Mouse (Mus musculus) midbrain, postnatal 0 days (tissue): ENCODE measurements around the gene Cep63. TPM values are rescaled to one million over a fixed set of nuclear protein-coding genes. Genes with fewer than 3 reads are reported as not detected.

Experiments
- ATAC-seq: fragments of 200-750 bp; cut with Nextera tagmentation; 2 replicates; pipeline ENCODE4 v1.8.0; 2017; ENCODE audit warnings: moderate number of reproducible peaks, mild to moderate bottlenecking, moderate TSS enrichment, moderate library complexity; ENCODE audit not compliant: low FRiP score
- DNase-seq: peaks from one replicate; pipeline ENCODE4 v3.0.0-alpha.2; 2015; ENCODE audit warnings: low spot score
- H3K27ac ChIP-seq: fragments of 300-500 bp; sonication (generic); 2 replicates; pipeline ENCODE4 v1.5.1; 2014; ENCODE audit warnings: low read depth, mild to moderate bottlenecking, low read length, mixed read lengths
- H3K27me3 ChIP-seq: fragments of 300-500 bp; sonication (generic); 2 replicates; pipeline ENCODE4 v1.6.1; 2014; ENCODE audit warnings: low read length, control low read depth, mixed read lengths; ENCODE audit not compliant: insufficient read depth
- H3K36me3 ChIP-seq: fragments of 300-500 bp; sonication (generic); 2 replicates; pipeline ENCODE4 v1.6.1; 2014; ENCODE audit warnings: low read length, control low read depth, mixed read lengths; ENCODE audit not compliant: insufficient read depth
- H3K4me1 ChIP-seq: fragments of 300-500 bp; sonication (generic); 2 replicates; pipeline ENCODE4 v1.6.1; 2014; ENCODE audit warnings: mild to moderate bottlenecking, control low read depth, antibody characterized with exemption, low read length, mixed read lengths; ENCODE audit not compliant: insufficient read depth
- H3K4me2 ChIP-seq: fragments of 300-500 bp; sonication (generic); 2 replicates; pipeline ENCODE4 v1.6.1; 2014; ENCODE audit warnings: low read depth, mild to moderate bottlenecking, low read length, mixed read lengths; ENCODE audit not compliant: poor library complexity, severe bottlenecking
- H3K4me3 ChIP-seq: fragments of 300-500 bp; sonication (generic); 2 replicates; pipeline ENCODE4 v1.5.1; 2014; ENCODE audit warnings: low read depth, mild to moderate bottlenecking, low read length, moderate library complexity
- H3K9ac ChIP-seq: fragments of 300-500 bp; sonication (generic); replicated peaks from 2 replicates; pipeline ENCODE4 v1.6.1; 2014; ENCODE audit warnings: mild to moderate bottlenecking, low read length, moderate library complexity, mixed read lengths; ENCODE audit not compliant: poor library complexity, severe bottlenecking
- H3K9me3 ChIP-seq: fragments of 300-500 bp; sonication (generic); 2 replicates; pipeline ENCODE4 v1.6.1; 2016; ENCODE audit warnings: low read length, control low read depth
- CTCF ChIP-seq: IDR thresholded peaks from 2 replicates; pipeline ENCODE4 v1.5.1; 2016; ENCODE audit warnings: antibody characterized with exemption, mild to moderate bottlenecking
- WGBS: fragments of 180-500 bp; shearing (Covaris S2); extraction: QIAGEN DNeasy Blood & Tissue Kit; methylation state at CpG from one replicate; pipeline ENCODE4 v1.1.7; 2014; 5-methylcytosine and 5-hydroxymethylcytosine counted together
- polyA plus RNA-seq: library from polyadenylated mRNA; unstranded; fragments of >200 nt; fragmentation: Nextera tagmentation; extraction: Ambion mirVana; gene quantifications from 2 replicates; pipeline ENCODE4 v1.2.1, GENCODE M21; 2015
- total RNA-seq: library from RNA; depleted of rRNA; stranded (reverse); fragments of >200 nt; gene quantifications from 2 replicates; pipeline ENCODE4 v1.2.3, GENCODE M21; 2014

Cep63 gene
- total and polyA plus RNA-seq, 2 experiments from 2014 or later = 11.9 to 38.3 TPM

DNA sequence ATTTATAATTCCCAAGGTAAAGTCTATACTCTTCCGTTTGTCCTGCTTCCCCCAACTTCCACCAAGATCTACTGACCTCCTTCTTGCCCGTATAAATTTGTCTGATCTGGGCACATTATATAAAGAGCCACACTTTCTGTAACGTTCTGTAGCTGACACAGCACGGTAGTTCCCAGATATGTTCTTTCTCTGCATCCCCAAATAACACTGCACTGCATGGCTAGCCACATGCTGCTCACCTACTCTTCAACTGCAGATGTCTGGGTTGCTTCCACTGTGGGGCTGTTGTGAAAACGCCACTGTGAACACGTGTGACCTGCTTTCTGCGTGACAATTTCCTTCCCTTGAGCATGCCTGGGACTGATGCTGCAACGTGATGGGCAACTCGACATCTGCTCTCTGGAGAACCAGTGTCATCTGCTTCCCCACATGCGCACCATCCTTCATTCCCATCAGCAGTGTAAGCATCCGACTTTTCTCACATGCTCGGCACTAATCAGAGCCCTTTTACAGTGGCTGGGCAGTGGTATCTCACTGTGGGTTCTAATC lies 44.3 kb downstream of the Cep63 start:
- no peaks in the 10 kb centered on the region for H3K27me3 ChIP-seq
- ATAC-seq (no peak), DNase-seq (no peak)
- no peak overlapping the region for H3K4me3 ChIP-seq
- H3K4me2 ChIP-seq = no peak overlapping the region
- H3K36me3 ChIP-seq = peaks cover 10% of the 10 kb centered on the region
- no peak overlapping the region for H3K9ac ChIP-seq
- no peaks in the 10 kb centered on the region for H3K4me1 ChIP-seq
- H3K9me3 ChIP-seq = no peaks in the 10 kb centered on the region
- no peak overlapping the region for H3K27ac ChIP-seq
- TF ChIP-seq CTCF = no peak
- 80% methylated on average over 12 of the region's 12 CpGs for WGBS

DNA sequence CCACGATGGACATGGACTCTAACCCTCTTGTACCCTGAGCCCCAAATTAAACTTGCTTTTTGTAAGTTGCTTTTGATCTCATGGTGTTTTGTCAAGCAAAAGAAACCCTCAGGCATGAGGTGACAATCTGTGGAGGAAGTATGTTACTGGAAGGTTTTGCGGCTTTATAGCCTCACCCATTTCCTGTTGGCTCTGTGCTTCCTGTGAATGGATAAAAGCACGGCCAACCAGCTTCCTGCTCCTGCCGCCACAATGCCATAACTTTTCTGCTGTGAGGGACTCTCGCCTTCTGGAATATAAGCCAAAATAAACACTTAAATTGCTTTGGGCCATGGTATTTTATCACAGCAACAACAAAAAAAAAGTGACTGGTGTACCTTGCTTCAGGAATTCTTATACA lies 48.9 kb downstream of the Cep63 start:
- DNase-seq (no peak), ATAC-seq (no peak)
- no peaks in the 10 kb centered on the region for H3K27me3 ChIP-seq
- H3K4me2 ChIP-seq = no peak overlapping the region
- no peaks in the 10 kb centered on the region for H3K9me3 ChIP-seq
- no peaks in the 10 kb centered on the region for H3K4me1 ChIP-seq
- H3K27ac ChIP-seq = no peak overlapping the region
- H3K9ac ChIP-seq = no peak overlapping the region
- H3K36me3 ChIP-seq = no peaks in the 10 kb centered on the region
- no peak overlapping the region for H3K4me3 ChIP-seq
- no peak for TF ChIP-seq CTCF
- 79% methylated on average over 5 of the region's 5 CpGs for WGBS

DNA sequence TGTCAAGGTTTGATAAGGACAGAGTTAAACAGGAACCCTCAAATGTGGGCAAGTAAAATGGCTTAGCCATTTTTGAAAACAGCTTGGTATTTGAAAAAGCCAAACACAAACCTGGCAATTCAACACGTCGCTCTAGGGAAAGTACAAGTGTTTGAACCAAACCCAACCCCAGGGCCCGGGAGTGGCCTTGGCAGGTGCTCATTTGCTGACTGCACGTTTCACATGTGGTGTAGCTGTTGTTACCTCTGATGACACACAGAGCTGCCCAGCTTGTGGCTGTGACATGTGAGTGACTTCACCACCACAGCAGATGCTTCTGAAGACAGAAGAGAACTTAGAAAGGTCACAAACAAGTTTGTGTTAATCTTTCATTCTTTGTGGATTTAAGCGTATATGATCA lies 53.4 kb downstream of the Cep63 start:
- Histone ChIP-seq H3K27ac (no peak overlapping the region), H3K36me3 (no peaks in the 10 kb centered on the region), H3K4me1 (no peaks in the 10 kb centered on the region), H3K27me3 (no peaks in the 10 kb centered on the region), H3K4me3 (no peak overlapping the region), H3K9me3 (no peaks in the 10 kb centered on the region), H3K9ac (no peak overlapping the region), H3K4me2 (no peak overlapping the region)
- ATAC-seq (no peak), DNase-seq (no peak)
- no peak for TF ChIP-seq CTCF
- WGBS = 83% methylated on average over 5 of the region's 5 CpGs

DNA sequence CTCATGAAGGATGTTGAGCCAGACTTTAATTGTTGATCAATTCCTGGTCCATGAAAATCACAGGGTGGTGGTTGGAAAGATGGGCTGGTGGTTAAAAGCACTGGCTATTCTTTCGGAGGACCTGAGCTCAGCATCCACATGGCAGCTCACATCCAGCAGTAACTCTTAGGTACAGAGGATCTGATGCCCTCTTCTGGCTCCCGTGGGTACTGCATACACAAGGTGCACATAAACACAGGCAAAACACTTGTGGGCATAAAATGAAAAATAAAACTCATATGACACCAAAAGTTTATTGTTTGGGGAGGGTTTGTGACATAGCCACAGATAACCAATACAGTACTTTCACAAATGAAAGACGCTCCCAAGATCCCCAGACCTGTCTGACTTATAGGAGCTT lies 67.9 kb downstream of the Cep63 start:
- no peak overlapping the region for H3K4me2 ChIP-seq
- ATAC-seq (no peak), DNase-seq (no peak)
- no peak overlapping the region for H3K4me3 ChIP-seq
- no peak overlapping the region for H3K27ac ChIP-seq
- no peaks in the 10 kb centered on the region for H3K4me1 ChIP-seq
- no peaks in the 10 kb centered on the region for H3K27me3 ChIP-seq
- no peak overlapping the region for H3K9ac ChIP-seq
- no peaks in the 10 kb centered on the region for H3K9me3 ChIP-seq
- TF ChIP-seq CTCF = peak; percentile 39
- no peaks in the 10 kb centered on the region for H3K36me3 ChIP-seq
- 96% methylated on average over 3 of the region's 3 CpGs for WGBS

DNA sequence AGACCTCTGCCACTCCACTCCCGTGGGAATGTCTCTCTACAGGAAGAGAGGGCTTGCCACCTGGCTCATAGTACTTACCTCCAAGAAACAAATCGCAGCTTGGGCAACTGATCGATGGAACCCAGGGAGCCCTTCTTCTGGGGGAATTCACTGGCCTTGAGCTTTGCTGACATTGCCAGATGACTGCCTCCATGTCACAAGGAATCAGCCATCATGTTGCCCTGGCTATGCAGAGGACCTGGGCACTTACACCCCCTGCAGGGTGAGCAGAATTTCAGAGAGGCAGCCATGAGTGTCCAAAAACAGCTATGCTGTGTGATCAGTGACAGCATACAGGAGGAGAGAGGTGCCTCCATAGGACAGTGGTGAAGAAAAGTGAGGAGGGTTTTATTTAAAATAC lies 72.6 kb downstream of the Cep63 start:
- Histone ChIP-seq H3K27ac (no peak overlapping the region), H3K27me3 (no peaks in the 10 kb centered on the region), H3K9ac (no peak overlapping the region), H3K4me2 (no peak overlapping the region), H3K4me3 (no peak overlapping the region), H3K36me3 (no peaks in the 10 kb centered on the region), H3K4me1 (no peaks in the 10 kb centered on the region), H3K9me3 (no peaks in the 10 kb centered on the region)
- ATAC-seq = no peak
- TF ChIP-seq CTCF = no peak
- peak; percentile 48 for DNase-seq
- WGBS = 85% methylated on average over 3 of the region's 3 CpGs

DNA sequence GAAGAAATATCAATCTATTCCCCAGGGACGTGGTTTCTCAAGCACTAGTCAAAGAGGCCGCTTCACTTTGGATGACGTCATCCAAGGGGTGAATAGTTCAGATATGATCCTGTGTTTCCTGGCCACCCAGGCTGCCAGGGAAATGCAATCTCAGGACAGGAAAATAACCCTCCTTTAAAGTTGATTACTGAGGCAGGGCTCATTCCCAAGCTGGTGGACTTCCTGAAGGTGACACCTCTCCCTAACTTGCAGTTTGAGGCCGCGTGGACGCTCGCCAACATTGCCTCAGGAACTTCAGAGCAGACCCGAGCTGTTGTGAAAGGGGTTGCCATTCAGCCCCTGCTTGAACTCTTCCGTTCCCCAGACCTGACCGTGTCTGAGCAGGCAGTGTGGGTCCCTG lies 74.6 kb downstream of the Cep63 start:
- Histone ChIP-seq H3K9ac (no peak overlapping the region), H3K36me3 (no peaks in the 10 kb centered on the region), H3K9me3 (no peaks in the 10 kb centered on the region), H3K4me3 (no peak overlapping the region), H3K4me1 (peaks cover 13% of the 10 kb centered on the region; the same call in 1 of the 2 replicates), H3K27me3 (no peaks in the 10 kb centered on the region), H3K4me2 (no peak overlapping the region), H3K27ac (no peak overlapping the region)
- DNase-seq (no peak), ATAC-seq (no peak)
- TF ChIP-seq CTCF = no peak
- 88% methylated on average over 10 of the region's 10 CpGs for WGBS
